Mouse (Mus musculus) intestine, embryonic 16.5 days (tissue): ENCODE measurements around the gene Lypd6. TPM values are rescaled to one million over a fixed set of nuclear protein-coding genes. Genes with fewer than 3 reads are reported as not detected.
A peak's percentile ranks its signal among the peaks of the same experiment; 100 is the strongest.

Source experiments
- ATAC-seq: fragments of 200-750 bp; cut with Nextera tagmentation; 2 replicates; pipeline ENCODE4 v1.8.0; 2017; ENCODE audit warnings: moderate TSS enrichment, moderate library complexity
- H3K27ac ChIP-seq: fragments of 300-500 bp; sonication (generic); 2 replicates; pipeline ENCODE4 v1.5.1; 2014; ENCODE audit warnings: mild to moderate bottlenecking, low read length
- H3K27me3 ChIP-seq: fragments of 300-500 bp; sonication (generic); replicated peaks from 2 replicates; pipeline ENCODE4 v1.6.1; 2014; ENCODE audit warnings: low read length, control low read depth, mixed read lengths; ENCODE audit not compliant: control insufficient read depth, insufficient read depth
- H3K36me3 ChIP-seq: fragments of 300-500 bp; sonication (generic); 2 replicates; pipeline ENCODE4 v1.6.1; 2014; ENCODE audit warnings: low read length, control low read depth; ENCODE audit not compliant: control insufficient read depth, insufficient read depth
- H3K4me1 ChIP-seq: fragments of 300-500 bp; sonication (generic); 2 replicates; pipeline ENCODE4 v1.6.1; 2014; ENCODE audit warnings: low read length, control low read depth, mixed read lengths; ENCODE audit not compliant: control insufficient read depth, insufficient read depth
- H3K4me2 ChIP-seq: fragments of 300-500 bp; sonication (generic); 2 replicates; pipeline ENCODE4 v1.6.1; 2014; ENCODE audit warnings: low read depth, low read length, control low read depth
- H3K4me3 ChIP-seq: fragments of 300-500 bp; sonication (generic); 2 replicates; pipeline ENCODE4 v1.5.1; 2014; ENCODE audit warnings: mild to moderate bottlenecking, low read length
- H3K9ac ChIP-seq: fragments of 300-500 bp; sonication (generic); 2 replicates; pipeline ENCODE4 v1.6.1; 2014; ENCODE audit warnings: low read depth, low read length
- H3K9me3 ChIP-seq: fragments of 300-500 bp; sonication (generic); 2 replicates; pipeline ENCODE4 v1.6.1; 2016; ENCODE audit warnings: low read length, control low read depth; ENCODE audit not compliant: control insufficient read depth
- WGBS: fragments of 180-500 bp; shearing (Covaris S2); extraction: QIAGEN DNeasy Blood & Tissue Kit; methylation state at CpG from one replicate; pipeline ENCODE4 v1.1.7; 2014; 5-methylcytosine and 5-hydroxymethylcytosine counted together
- polyA plus RNA-seq: library from polyadenylated mRNA; unstranded; fragments of >200 nt; fragmentation: Nextera tagmentation; extraction: Ambion mirVana; gene quantifications from 2 replicates; pipeline ENCODE4 v1.2.1, GENCODE M21; 2015

The Lypd6 gene
- polyA plus RNA-seq, 1 experiment from 2014 or later: 14.6 TPM

DNA sequence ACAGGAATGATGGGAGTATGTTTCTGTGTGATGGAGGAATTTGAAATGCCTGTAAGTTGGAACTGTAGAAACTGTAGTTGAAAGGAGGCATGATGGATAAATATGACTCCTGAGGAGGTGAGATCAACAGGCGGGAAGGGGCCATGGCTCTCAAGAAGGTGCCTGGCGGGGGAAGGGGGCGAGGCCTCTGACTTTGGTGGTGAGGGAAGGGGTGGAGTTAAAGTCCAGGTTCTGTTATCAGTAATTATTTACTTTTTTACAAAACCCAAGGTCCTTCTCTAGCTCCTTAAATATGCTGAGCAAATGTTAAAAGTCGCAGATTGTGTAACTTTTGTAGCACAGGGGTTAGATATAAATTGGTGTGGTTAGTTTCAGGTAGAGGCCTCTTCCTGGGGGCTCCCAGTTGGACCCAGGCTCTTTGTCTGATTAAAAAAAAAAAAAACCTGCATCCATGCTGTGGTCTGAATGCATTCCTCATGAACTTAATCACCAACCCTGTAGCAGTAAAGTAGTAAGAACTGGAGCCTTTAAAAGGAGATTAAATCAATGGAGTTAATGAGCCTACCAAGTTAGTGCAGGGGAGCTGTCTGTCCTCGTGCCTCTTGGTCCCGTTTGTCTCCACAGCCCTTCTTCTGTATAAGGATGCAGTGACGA is 37.7 kb downstream of the Lypd6 start:
- Histone ChIP-seq H3K4me3 (no peak overlapping the region), H3K9ac (no peak overlapping the region), H3K36me3 (no peaks in the 10 kb centered on the region), H3K27me3 (no peaks in the 10 kb centered on the region), H3K4me1 (peaks cover 14% of the 10 kb centered on the region), H3K4me2 (no peak overlapping the region), H3K9me3 (no peaks in the 10 kb centered on the region), H3K27ac (peak overlapping the region; percentile 76)
- WGBS: 49% methylated on average over 7 of the region's 7 CpGs
- peak; percentile 66 for ATAC-seq

DNA sequence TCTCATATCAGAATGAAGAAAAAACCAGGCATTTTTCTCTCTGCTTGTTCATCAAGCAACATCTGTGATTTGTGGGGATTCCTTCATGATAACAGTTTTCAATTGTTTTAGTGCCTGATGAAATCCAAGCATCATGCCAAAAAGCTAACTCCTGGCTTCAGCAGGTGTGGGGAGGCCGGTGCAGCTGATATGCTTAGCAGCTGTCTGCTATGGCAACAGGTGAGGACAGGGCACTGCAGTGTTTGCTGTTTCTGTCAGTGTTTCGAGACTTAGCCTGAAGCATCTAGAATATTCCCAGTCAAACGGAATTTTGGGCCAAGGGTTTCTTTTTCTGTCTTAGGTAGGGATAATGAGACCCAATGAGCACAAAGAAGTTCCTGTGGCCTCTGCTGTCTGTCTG is 39.4 kb downstream of the Lypd6 start:
- no peak overlapping the region for H3K9ac ChIP-seq
- H3K27me3 ChIP-seq: no peaks in the 10 kb centered on the region
- no peaks in the 10 kb centered on the region for H3K36me3 ChIP-seq
- no peak overlapping the region for H3K4me2 ChIP-seq
- 64% methylated on average over 3 of the region's 3 CpGs for WGBS
- H3K4me1 ChIP-seq: peaks cover 19% of the 10 kb centered on the region
- ATAC-seq: no peak
- H3K9me3 ChIP-seq: no peaks in the 10 kb centered on the region
- H3K4me3 ChIP-seq: no peak overlapping the region
- H3K27ac ChIP-seq: no peak overlapping the region

DNA sequence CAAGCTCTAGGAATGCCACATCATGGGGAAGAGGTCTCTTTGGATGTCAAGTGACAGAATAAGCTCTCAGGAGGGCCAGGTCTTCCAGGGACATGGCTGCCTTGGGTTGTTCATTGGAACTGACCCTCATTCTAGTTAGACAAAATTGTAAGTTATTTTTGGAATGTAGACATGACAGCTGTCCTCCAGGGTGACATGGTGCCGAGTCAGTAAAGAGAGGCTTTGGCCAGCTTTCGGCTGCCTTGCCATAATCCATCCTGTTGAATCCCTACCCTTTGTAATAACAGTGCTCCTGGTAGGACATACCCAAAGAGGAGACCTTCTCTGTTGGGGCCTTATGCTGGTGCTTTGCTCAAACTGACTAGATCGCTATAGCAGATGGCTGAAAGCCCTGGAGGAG is 39.8 kb downstream of the Lypd6 start:
- WGBS: 90% methylated on average over 3 of the region's 3 CpGs
- Histone ChIP-seq H3K27ac (no peak overlapping the region), H3K9ac (no peak overlapping the region), H3K27me3 (no peaks in the 10 kb centered on the region), H3K4me1 (peaks cover 17% of the 10 kb centered on the region), H3K9me3 (no peaks in the 10 kb centered on the region), H3K36me3 (no peaks in the 10 kb centered on the region), H3K4me2 (no peak overlapping the region), H3K4me3 (no peak overlapping the region)
- no peak for ATAC-seq

GRCm38 (mm10) chr2:50106879-50107278 is 40.6 kb downstream of the Lypd6 start:
- no peak overlapping the region for H3K4me2 ChIP-seq
- H3K4me3 ChIP-seq: no peak overlapping the region
- H3K27ac ChIP-seq: no peak overlapping the region
- peaks cover 12% of the 10 kb centered on the region for H3K4me1 ChIP-seq
- H3K9ac ChIP-seq: no peak overlapping the region
- no peaks in the 10 kb centered on the region for H3K27me3 ChIP-seq
- no peaks in the 10 kb centered on the region for H3K36me3 ChIP-seq
- WGBS: 73% methylated on average over 3 of the region's 3 CpGs
- ATAC-seq: no peak
- H3K9me3 ChIP-seq: no peaks in the 10 kb centered on the region

DNA sequence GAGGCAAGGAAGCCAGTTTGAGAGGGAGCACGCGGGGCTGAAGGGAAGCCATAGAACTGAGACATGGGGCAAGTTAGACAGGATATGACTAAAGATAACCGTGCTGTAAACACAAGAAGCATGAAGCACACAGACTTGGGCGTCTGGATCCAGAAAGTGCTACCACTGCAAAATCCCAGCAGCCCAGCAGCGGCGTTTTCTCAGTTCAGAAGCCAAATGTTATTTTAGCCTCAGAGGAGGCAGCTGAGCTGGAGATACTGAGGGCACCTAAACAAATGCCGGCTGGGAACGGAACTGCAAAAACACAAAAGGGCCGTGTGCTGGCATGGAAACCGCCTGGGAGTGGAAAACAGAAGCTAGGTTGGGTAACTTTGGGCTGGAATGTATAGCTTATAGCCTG is 43.9 kb downstream of the Lypd6 start:
- no peaks in the 10 kb centered on the region for H3K27me3 ChIP-seq
- WGBS: 30% methylated on average over 10 of the region's 10 CpGs
- peak; percentile 52; the same call in 1 of the 2 replicates for ATAC-seq
- no peak overlapping the region for H3K4me3 ChIP-seq
- 0 out of 2 replicates have a peak overlapping the region, but pooled peaks have one; percentile 34 for H3K9ac ChIP-seq
- H3K9me3 ChIP-seq: no peaks in the 10 kb centered on the region
- H3K36me3 ChIP-seq: no peaks in the 10 kb centered on the region
- peaks cover 9% of the 10 kb centered on the region for H3K4me1 ChIP-seq
- peak overlapping the region; percentile 60; the same call in 1 of the 2 replicates for H3K27ac ChIP-seq
- 0 out of 2 replicates have a peak overlapping the region, but pooled peaks have one; percentile 10 for H3K4me2 ChIP-seq

- WGBS: 81% methylated on average over 3 of the region's 3 CpGs
- no peaks in the 10 kb centered on the region for H3K36me3 ChIP-seq
- no peak overlapping the region for H3K9ac ChIP-seq
- no peaks in the 10 kb centered on the region for H3K9me3 ChIP-seq
- no peaks in the 10 kb centered on the region for H3K27me3 ChIP-seq
- no peak overlapping the region for H3K4me3 ChIP-seq
- H3K4me1 ChIP-seq: peaks cover 9% of the 10 kb centered on the region
- ATAC-seq: no peak
- no peak overlapping the region for H3K4me2 ChIP-seq
- H3K27ac ChIP-seq: no peak overlapping the region
These were observed 44.9 kb downstream of the Lypd6 start for GRCm38 (mm10) chr2:50111169-50111568.

DNA sequence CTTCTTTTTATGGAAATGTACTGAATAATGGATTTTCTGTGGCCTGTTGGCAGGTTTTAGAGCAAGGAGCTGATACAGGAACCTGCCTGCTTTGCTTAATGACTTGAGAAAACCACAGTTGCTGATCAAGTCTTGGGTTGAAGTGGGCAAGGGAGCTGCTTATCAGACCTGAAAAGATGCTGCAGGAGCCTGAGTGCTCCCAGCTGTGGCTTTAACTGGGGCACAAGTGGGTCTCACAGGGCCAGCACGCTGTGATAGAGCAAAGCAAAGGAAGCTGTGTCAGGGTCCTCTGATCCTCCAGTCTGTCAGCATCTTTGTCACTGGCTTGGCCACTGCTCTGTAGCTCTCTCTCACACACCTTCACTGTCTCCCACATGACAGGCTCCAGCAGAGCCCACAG is 45.4 kb downstream of the Lypd6 start:
- H3K4me1 ChIP-seq: peaks cover 9% of the 10 kb centered on the region
- H3K27me3 ChIP-seq: no peaks in the 10 kb centered on the region
- ATAC-seq: no peak
- no peaks in the 10 kb centered on the region for H3K9me3 ChIP-seq
- no peak overlapping the region for H3K27ac ChIP-seq
- no peaks in the 10 kb centered on the region for H3K36me3 ChIP-seq
- no peak overlapping the region for H3K4me3 ChIP-seq
- H3K9ac ChIP-seq: no peak overlapping the region
- H3K4me2 ChIP-seq: no peak overlapping the region
- WGBS: 67% methylated on average over 1 of the region's 1 CpGs

GRCm38 (mm10) chr2:50112427-50112826 is 46.2 kb downstream of the Lypd6 start:
- no peak for ATAC-seq

DNA sequence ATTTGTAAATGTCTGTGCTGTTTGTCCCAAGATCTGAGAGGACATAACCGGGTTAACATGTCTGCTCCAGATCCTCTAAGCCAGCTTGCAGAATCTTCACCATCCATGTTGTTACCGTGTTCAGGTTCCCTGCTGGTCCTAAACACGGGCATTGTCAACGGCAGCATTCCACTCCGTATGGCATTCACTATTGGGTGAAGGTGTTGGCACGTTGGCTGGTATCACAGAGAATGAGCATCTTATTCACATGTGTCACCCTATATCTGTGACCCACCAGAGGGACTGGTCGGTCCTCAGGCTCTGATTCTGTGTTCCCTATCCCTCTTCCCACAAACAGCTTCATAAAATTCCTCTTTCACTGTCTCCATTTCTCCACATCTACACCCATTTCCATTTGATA is 52.9 kb downstream of the Lypd6 start:
- no peaks in the 10 kb centered on the region for H3K36me3 ChIP-seq
- H3K27me3 ChIP-seq: no peaks in the 10 kb centered on the region
- no peak overlapping the region for H3K4me2 ChIP-seq
- 91% methylated on average over 7 of the region's 7 CpGs for WGBS
- no peaks in the 10 kb centered on the region for H3K9me3 ChIP-seq
- no peak for ATAC-seq
- H3K27ac ChIP-seq: no peak overlapping the region
- H3K4me3 ChIP-seq: no peak overlapping the region
- H3K9ac ChIP-seq: no peak overlapping the region
- H3K4me1 ChIP-seq: no peaks in the 10 kb centered on the region

More at GRCm38 (mm10) chr2:50112427-50112826, 46.2 kb downstream of the Lypd6 start:
- Histone ChIP-seq H3K27me3 (no peaks in the 10 kb centered on the region), H3K9ac (no peak overlapping the region), H3K36me3 (no peaks in the 10 kb centered on the region), H3K4me1 (peaks cover 9% of the 10 kb centered on the region), H3K4me2 (no peak overlapping the region), H3K27ac (no peak overlapping the region), H3K9me3 (no peaks in the 10 kb centered on the region), H3K4me3 (no peak overlapping the region)
- 89% methylated on average over 5 of the region's 5 CpGs for WGBS

GRCm38 (mm10) chr2:50120839-50121238 is 54.6 kb downstream of the Lypd6 start:
- Histone ChIP-seq H3K27ac (no peak overlapping the region), H3K4me2 (no peak overlapping the region), H3K27me3 (no peaks in the 10 kb centered on the region), H3K4me1 (no peaks in the 10 kb centered on the region), H3K4me3 (no peak overlapping the region), H3K36me3 (no peaks in the 10 kb centered on the region), H3K9ac (no peak overlapping the region), H3K9me3 (no peaks in the 10 kb centered on the region)
- WGBS: 84% methylated on average over 9 of the region's 9 CpGs
- ATAC-seq: no peak
